Mouse (Mus musculus) thymus, adult 2 months (tissue): ENCODE measurements around the gene Dnmt3a. TPM values are rescaled to one million over a fixed set of nuclear protein-coding genes. Genes with fewer than 3 reads are reported as not detected.

Experiments used
- DNase-seq: peaks from one replicate; pipeline ENCODE4 v3.0.0; 2021
- H3K27ac ChIP-seq: fragments of 200-500 bp; 2 replicates; pipeline ENCODE4 v1.5.1; 2012; ENCODE audit warnings: low read length, control low read depth; ENCODE audit not compliant: control insufficient read depth, insufficient read depth
- H3K27me3 ChIP-seq: fragments of 200-500 bp; 2 replicates; pipeline ENCODE4 v1.6.1; 2012; ENCODE audit warnings: mild to moderate bottlenecking, low read length, moderate library complexity, mixed read lengths; ENCODE audit not compliant: control insufficient read depth, insufficient read depth
- H3K36me3 ChIP-seq: fragments of 200-500 bp; 2 replicates; pipeline ENCODE4 v1.6.1; 2012; ENCODE audit warnings: mild to moderate bottlenecking, low read length, moderate library complexity; ENCODE audit not compliant: control insufficient read depth, insufficient read depth
- H3K4me1 ChIP-seq: fragments of 200-500 bp; replicated peaks from 2 replicates; pipeline ENCODE4 v1.6.1; 2012; ENCODE audit warnings: low read length; ENCODE audit not compliant: control insufficient read depth, insufficient read depth
- H3K4me3 ChIP-seq: fragments of 200-500 bp; 2 replicates; pipeline ENCODE4 v1.5.1; 2012; ENCODE audit warnings: mild to moderate bottlenecking, low read length, control low read depth, moderate library complexity; ENCODE audit not compliant: control insufficient read depth, insufficient read depth
- CTCF ChIP-seq: fragments of 200-500 bp; IDR thresholded peaks from 2 replicates; pipeline ENCODE4 v1.5.1; 2012; ENCODE audit warnings: mild to moderate bottlenecking, control low read depth, low read length, moderate library complexity, borderline replicate concordance; ENCODE audit not compliant: control insufficient read depth, poor library complexity, insufficient read depth; ENCODE audit errors: extremely low read depth
- POLR2A ChIP-seq: fragments of 200-500 bp; IDR thresholded peaks from 2 replicates; pipeline ENCODE4 v1.6.1; 2012; ENCODE audit warnings: mild to moderate bottlenecking, low read length, control low read depth, moderate library complexity; ENCODE audit not compliant: control insufficient read depth, poor library complexity, insufficient read depth; ENCODE audit errors: extremely low read depth
- WGBS: fragments of 180-500 bp; shearing (Covaris S2); methylation state at CpG from one replicate; pipeline ENCODE4 v1.1.7; 2018; 5-methylcytosine and 5-hydroxymethylcytosine counted together
- polyA plus RNA-seq: library from polyadenylated mRNA; depleted of rRNA; stranded (reverse); fragments of >200 nt; gene quantifications from 2 replicates; pipeline ENCODE4 v1.2.3, GENCODE M21; 2012

Gene Dnmt3a
- polyA plus RNA-seq, 1 experiment = 40.9 TPM

GRCm38 (mm10) chr12:3849481-3849880, 43.7 kb downstream of the Dnmt3a start:
- H3K27me3 ChIP-seq = no peaks in the 10 kb centered on the region
- no peak for DNase-seq
- H3K4me1 ChIP-seq = peaks cover 6% of the 10 kb centered on the region
- H3K36me3 ChIP-seq = peaks cover 7% of the 10 kb centered on the region
- H3K4me3 ChIP-seq = no peak overlapping the region
- no peak overlapping the region for H3K27ac ChIP-seq
- TF ChIP-seq CTCF (no peak), POLR2A (no peak)
- WGBS = 97% methylated on average over 13 of the region's 13 CpGs

- peaks cover 7% of the 10 kb centered on the region for H3K36me3 ChIP-seq
- peaks cover 9% of the 10 kb centered on the region for H3K4me1 ChIP-seq
- DNase-seq = no peak
- H3K27me3 ChIP-seq = no peaks in the 10 kb centered on the region
- WGBS = 95% methylated on average over 5 of the region's 5 CpGs
- no peak overlapping the region for H3K27ac ChIP-seq
- TF ChIP-seq CTCF = no peak
- no peak for TF ChIP-seq POLR2A
- H3K4me3 ChIP-seq = no peak overlapping the region
Observed at GRCm38 (mm10) chr12:3850165-3850564, 44.4 kb downstream of the Dnmt3a start.

DNA sequence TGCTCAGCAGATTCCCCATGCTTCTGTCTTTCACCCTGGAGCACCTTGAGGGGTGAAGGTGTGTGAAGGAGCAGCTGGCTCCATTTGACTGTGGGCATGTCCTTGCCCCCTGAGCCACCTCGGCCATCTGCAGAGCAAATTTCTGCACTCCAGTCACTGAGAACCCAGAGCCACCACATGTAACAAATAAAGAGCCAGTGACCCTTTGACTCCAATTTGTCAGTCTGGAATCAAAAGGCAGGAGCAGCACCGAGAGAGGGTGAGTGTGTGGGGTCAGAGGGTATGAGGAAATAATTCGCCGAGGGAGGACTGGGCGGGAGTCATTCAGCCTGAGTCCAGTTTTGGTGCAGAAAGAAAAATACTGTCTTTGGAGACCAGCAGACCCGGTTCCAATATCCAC, 44.9 kb downstream of the Dnmt3a start:
- TF ChIP-seq CTCF (no peak), POLR2A (no peak)
- Histone ChIP-seq H3K36me3 (peaks cover 7% of the 10 kb centered on the region), H3K27ac (no peak overlapping the region), H3K4me1 (peaks cover 15% of the 10 kb centered on the region), H3K4me3 (no peak overlapping the region), H3K27me3 (no peaks in the 10 kb centered on the region)
- DNase-seq = no peak
- WGBS = 94% methylated on average over 6 of the region's 6 CpGs

- no peak for DNase-seq
- TF ChIP-seq CTCF (no peak), POLR2A (no peak)
- Histone ChIP-seq H3K4me1 (peaks cover 19% of the 10 kb centered on the region), H3K4me3 (no peak overlapping the region), H3K36me3 (peaks cover 7% of the 10 kb centered on the region), H3K27ac (no peak overlapping the region), H3K27me3 (no peaks in the 10 kb centered on the region)
- 95% methylated on average over 4 of the region's 4 CpGs for WGBS
Observed at GRCm38 (mm10) chr12:3851179-3851578, 45.4 kb downstream of the Dnmt3a start.

- peak; percentile 71 for DNase-seq
- peaks cover 7% of the 10 kb centered on the region for H3K36me3 ChIP-seq
- 19% methylated on average over 5 of the region's 5 CpGs for WGBS
- no peak overlapping the region for H3K27ac ChIP-seq
- TF ChIP-seq CTCF = no peak
- no peak for TF ChIP-seq POLR2A
- H3K4me3 ChIP-seq = no peak overlapping the region
- H3K27me3 ChIP-seq = no peaks in the 10 kb centered on the region
- peaks cover 31% of the 10 kb centered on the region for H3K4me1 ChIP-seq
Observed at GRCm38 (mm10) chr12:3852521-3852920, 46.7 kb downstream of the Dnmt3a start.

DNA sequence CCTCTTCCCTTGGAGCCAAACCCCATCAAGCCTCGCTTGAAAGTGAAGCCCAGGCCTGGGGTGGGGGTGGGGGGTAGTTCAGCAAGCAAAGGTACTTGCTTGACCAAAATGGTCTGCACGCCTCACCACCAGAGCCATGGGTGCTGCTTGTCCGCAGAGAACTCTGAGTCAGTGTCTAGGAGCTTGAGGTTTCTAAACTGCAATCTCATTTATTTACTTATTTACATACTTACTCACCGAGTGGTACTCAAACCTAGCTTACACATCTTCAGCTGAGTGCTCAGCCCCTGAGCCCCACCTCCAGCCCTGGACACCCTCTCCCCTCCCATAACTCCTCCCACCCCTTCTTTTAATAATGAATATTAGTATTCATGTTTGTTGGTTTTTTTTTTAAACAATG, 48.6 kb downstream of the Dnmt3a start:
- no peak overlapping the region; the same call in 1 of the 2 replicates for H3K27ac ChIP-seq
- TF ChIP-seq POLR2A = no peak
- H3K4me1 ChIP-seq = peaks cover 31% of the 10 kb centered on the region
- 89% methylated on average over 4 of the region's 4 CpGs for WGBS
- H3K36me3 ChIP-seq = peaks cover 5% of the 10 kb centered on the region
- no peak for DNase-seq
- H3K27me3 ChIP-seq = no peaks in the 10 kb centered on the region
- no peak overlapping the region for H3K4me3 ChIP-seq
